Mouse (Mus musculus) neural tube, embryonic 14.5 days (tissue): Measurements from ENCODE around the gene Myo7a. TPM values are rescaled to one million over a fixed set of nuclear protein-coding genes. Genes with fewer than 3 reads are reported as not detected.

Source experiments
- ATAC-seq: fragments of 200-750 bp; cut with Nextera tagmentation; 2 replicates; pipeline ENCODE4 v1.8.0; 2017; ENCODE audit warnings: low read depth, mild to moderate bottlenecking, moderate TSS enrichment, moderate library complexity
- H3K27ac ChIP-seq: fragments of 300-500 bp; sonication (generic); 2 replicates; pipeline ENCODE4 v1.5.1; 2014; ENCODE audit warnings: low read depth, mild to moderate bottlenecking, control low read depth, low read length, moderate library complexity, mixed read lengths
- H3K27me3 ChIP-seq: fragments of 300-500 bp; sonication (generic); 2 replicates; pipeline ENCODE4 v1.6.1; 2014; ENCODE audit warnings: low read length; ENCODE audit not compliant: control insufficient read depth, insufficient read depth
- H3K36me3 ChIP-seq: fragments of 300-500 bp; sonication (generic); 2 replicates; pipeline ENCODE4 v1.6.1; 2014; ENCODE audit warnings: low read length, mixed read lengths; ENCODE audit not compliant: control insufficient read depth, insufficient read depth
- H3K4me1 ChIP-seq: fragments of 300-500 bp; sonication (generic); 2 replicates; pipeline ENCODE4 v1.6.1; 2014; ENCODE audit warnings: low read length; ENCODE audit not compliant: control insufficient read depth, insufficient read depth
- H3K4me2 ChIP-seq: fragments of 300-500 bp; sonication (generic); 2 replicates; pipeline ENCODE4 v1.6.1; 2014; ENCODE audit warnings: mild to moderate bottlenecking, low read depth, low read length, control low read depth
- H3K4me3 ChIP-seq: fragments of 300-500 bp; sonication (generic); 2 replicates; pipeline ENCODE4 v1.5.1; 2014; ENCODE audit warnings: low read depth, low read length, control low read depth, mixed read lengths
- H3K9ac ChIP-seq: fragments of 300-500 bp; sonication (generic); replicated peaks from 2 replicates; pipeline ENCODE4 v1.6.1; 2014; ENCODE audit warnings: low read depth, mild to moderate bottlenecking, control low read depth, low read length, mixed read lengths
- H3K9me3 ChIP-seq: fragments of 300-500 bp; sonication (generic); 2 replicates; pipeline ENCODE4 v1.6.1; 2016; ENCODE audit warnings: low read length; ENCODE audit not compliant: control insufficient read depth
- WGBS: fragments of 180-500 bp; shearing (Covaris S2); extraction: QIAGEN DNeasy Blood & Tissue Kit; methylation state at CpG from one replicate; pipeline ENCODE4 v1.1.7; 2014; 5-methylcytosine and 5-hydroxymethylcytosine counted together
- polyA plus RNA-seq: library from polyadenylated mRNA; unstranded; fragments of >200 nt; fragmentation: Nextera tagmentation; extraction: Ambion mirVana; gene quantifications from 2 replicates; pipeline ENCODE4 v1.2.1, GENCODE M21; 2014

The Myo7a gene
- polyA plus RNA-seq, 1 experiment from 2014 or later = 24.2 TPM

GRCm38 (mm10) chr7:98066229-98066628 lies 53.1 kb downstream of the Myo7a start:
- no peaks in the 10 kb centered on the region for H3K27me3 ChIP-seq
- H3K27ac ChIP-seq = no peak overlapping the region
- H3K4me2 ChIP-seq = no peak overlapping the region
- no peak overlapping the region for H3K4me3 ChIP-seq
- no peak for ATAC-seq
- no peaks in the 10 kb centered on the region; the same call in 1 of the 2 replicates for H3K36me3 ChIP-seq
- WGBS = 85% methylated on average over 11 of the region's 11 CpGs
- no peaks in the 10 kb centered on the region for H3K4me1 ChIP-seq
- H3K9me3 ChIP-seq = no peaks in the 10 kb centered on the region
- no peak overlapping the region for H3K9ac ChIP-seq

- Histone ChIP-seq H3K36me3 (no peaks in the 10 kb centered on the region), H3K9ac (no peak overlapping the region), H3K9me3 (no peaks in the 10 kb centered on the region), H3K27ac (no peak overlapping the region), H3K4me3 (no peak overlapping the region), H3K4me2 (no peak overlapping the region), H3K4me1 (no peaks in the 10 kb centered on the region), H3K27me3 (no peaks in the 10 kb centered on the region)
- no peak for ATAC-seq
- WGBS = 95% methylated on average over 8 of the region's 8 CpGs
These were observed 64.4 kb downstream of the Myo7a start for GRCm38 (mm10) chr7:98054942-98055341.

GRCm38 (mm10) chr7:98054461-98054860 lies 64.9 kb downstream of the Myo7a start:
- H3K36me3 ChIP-seq = no peaks in the 10 kb centered on the region
- WGBS = 90% methylated on average over 9 of the region's 9 CpGs
- H3K4me2 ChIP-seq = no peak overlapping the region
- H3K4me3 ChIP-seq = no peak overlapping the region
- no peak for ATAC-seq
- H3K9me3 ChIP-seq = no peaks in the 10 kb centered on the region
- H3K27ac ChIP-seq = no peak overlapping the region
- no peaks in the 10 kb centered on the region for H3K4me1 ChIP-seq
- H3K27me3 ChIP-seq = no peaks in the 10 kb centered on the region
- no peak overlapping the region for H3K9ac ChIP-seq

- 18% methylated on average over 8 of the region's 8 CpGs for WGBS
- H3K27ac ChIP-seq = no peak overlapping the region
- no peak overlapping the region for H3K9ac ChIP-seq
- no peaks in the 10 kb centered on the region for H3K4me1 ChIP-seq
- no peaks in the 10 kb centered on the region for H3K27me3 ChIP-seq
- no peaks in the 10 kb centered on the region for H3K9me3 ChIP-seq
- no peak for ATAC-seq
- H3K4me3 ChIP-seq = no peak overlapping the region
- no peak overlapping the region for H3K4me2 ChIP-seq
- no peaks in the 10 kb centered on the region for H3K36me3 ChIP-seq
These were observed 67.3 kb downstream of the Myo7a start for GRCm38 (mm10) chr7:98051980-98052379.

- 84% methylated on average over 9 of the region's 9 CpGs for WGBS
- Histone ChIP-seq H3K9ac (no peak overlapping the region), H3K9me3 (no peaks in the 10 kb centered on the region), H3K36me3 (no peaks in the 10 kb centered on the region), H3K27me3 (no peaks in the 10 kb centered on the region), H3K4me1 (no peaks in the 10 kb centered on the region), H3K4me2 (no peak overlapping the region), H3K4me3 (no peak overlapping the region), H3K27ac (no peak overlapping the region)
- no peak for ATAC-seq
These were observed 71.1 kb downstream of the Myo7a start for GRCm38 (mm10) chr7:98048101-98048824.

- ATAC-seq = no peak
- H3K4me2 ChIP-seq = no peak overlapping the region
- H3K27ac ChIP-seq = no peak overlapping the region
- H3K9ac ChIP-seq = no peak overlapping the region
- H3K4me1 ChIP-seq = no peaks in the 10 kb centered on the region
- WGBS = 89% methylated on average over 7 of the region's 7 CpGs
- H3K36me3 ChIP-seq = no peaks in the 10 kb centered on the region
- H3K4me3 ChIP-seq = no peak overlapping the region
- no peaks in the 10 kb centered on the region for H3K9me3 ChIP-seq
- H3K27me3 ChIP-seq = no peaks in the 10 kb centered on the region
These were observed 116.7 kb downstream of the Myo7a start for GRCm38 (mm10) chr7:98002617-98003016.

Other genes starting within 250 kb of the Myo7a start
- gene Gdpd4, start 199.6 kb downstream of the Myo7a start, polyA plus RNA-seq = not detected in 2 replicates
- gene Omp, start 26.0 kb upstream of the Myo7a start, polyA plus RNA-seq = 0.32 and 0.40 TPM in 2 replicates
- gene Capn5, start 58.8 kb upstream of the Myo7a start, polyA plus RNA-seq = 13.7 and 17.0 TPM in 2 replicates
- gene B3gnt6, start 80.0 kb upstream of the Myo7a start, polyA plus RNA-seq = 0.40 and 0.63 TPM in 2 replicates
- 23.7 and 28.3 TPM in 2 replicates for gene Acer3, start 201.7 kb upstream of the Myo7a start, polyA plus RNA-seq
- 8.7 and 9.4 TPM in 2 replicates for gene Tsku, start 241.8 kb upstream of the Myo7a start, polyA plus RNA-seq